Mouse (Mus musculus) liver, embryonic 14.5 days (tissue): ENCODE measurements around the gene Slc17a1.

Source experiments
- CTCF ChIP-seq: IDR thresholded peaks from 2 replicates; pipeline ENCODE4 v1.5.1; 2016; ENCODE audit warnings: antibody characterized with exemption, low read depth, control low read depth
- EP300 ChIP-seq: IDR thresholded peaks from 2 replicates; pipeline ENCODE4 v1.6.1; 2016; ENCODE audit warnings: antibody characterized with exemption, low read depth

- TF ChIP-seq CTCF: no peak
- TF ChIP-seq EP300: no peak; the same call in 1 of the 2 replicates
Observed at GRCm38 (mm10) chr13:23892592-23893268, 25.2 kb downstream of the Slc17a1 start.
